Mouse (Mus musculus): ENCODE data around the gene Tenm2. TPM values are rescaled to one million over a fixed set of nuclear protein-coding genes. Genes with fewer than 3 reads are reported as not detected.

The Tenm2 gene
- total RNA-seq (2021), result 1 to 10 TPM; 2.3 to 3.5 TPM
- long read RNA-seq, experiment 1, partial matches to known transcripts, result 0 of 3 reads
- long read RNA-seq, experiment 1, other reads (novel, unspliced or antisense), result 3 of 3 reads
- long read RNA-seq, experiment 2, partial matches to known transcripts, result 1 of 6 reads
- long read RNA-seq, experiment 2, other reads (novel, unspliced or antisense), result 5 of 6 reads

DNA sequence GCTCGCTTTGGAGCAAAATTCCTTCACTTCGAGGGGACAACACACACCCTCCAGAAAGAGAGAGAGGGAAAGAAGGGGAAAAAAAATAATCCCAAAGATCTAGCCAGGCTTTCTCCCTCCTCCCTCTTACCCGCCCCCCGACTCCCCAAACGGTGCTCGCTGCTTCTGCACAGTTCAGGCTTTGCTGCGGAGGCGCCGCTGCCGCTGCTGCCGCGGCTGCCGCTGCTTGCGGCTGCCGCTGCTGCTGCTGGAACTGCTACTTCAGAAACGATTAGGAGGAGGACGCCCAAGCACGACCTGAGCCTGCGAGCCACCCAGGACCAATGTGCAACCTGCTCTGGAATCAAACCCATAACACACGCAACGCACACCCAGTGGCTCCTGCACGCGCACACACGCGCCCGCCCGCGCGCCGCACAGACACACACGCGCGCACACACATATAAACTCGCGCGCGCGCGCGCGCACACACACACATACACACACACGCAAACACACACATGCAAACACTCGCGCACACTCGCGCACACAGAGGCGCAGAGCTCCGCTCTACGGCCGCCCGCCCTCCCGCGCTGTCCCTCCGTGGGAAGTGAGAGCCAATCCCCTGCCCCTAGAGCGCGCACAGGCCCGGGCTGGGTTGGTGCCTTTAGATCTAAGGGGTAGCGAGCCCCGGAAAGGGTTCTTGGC is at the start of gene Tenm2:
Tenm2 (minus strand) TSS at position 51 of the 687 bp plus-strand sequence.
- DNase-seq (ENCODE audit: low spot score in 2 of 2), result peak; percentile 4 to 6

- DNase-seq (ENCODE audit: low spot score in 2 of 2), result no peak
Observed at GRCm38 (mm10) chr11:37285186-37285585, 49.4 kb upstream of the Tenm2 start.

GRCm38 (mm10) chr11:37248796-37249195 is 13.0 kb upstream of the Tenm2 start:
- no peak for DNase-seq (ENCODE audit: low spot score in 2 of 2)

GRCm38 (mm10) chr11:37237096-37237725 is 1.4 kb upstream of the Tenm2 start:
- DNase-seq (ENCODE audit: low spot score in 2 of 2), result no peak

GRCm38 (mm10) chr11:37236601-37237083 is 878 bp upstream of the Tenm2 start:
- peak; percentile 10 to 27 for DNase-seq (ENCODE audit: low spot score in 2 of 2)

DNA sequence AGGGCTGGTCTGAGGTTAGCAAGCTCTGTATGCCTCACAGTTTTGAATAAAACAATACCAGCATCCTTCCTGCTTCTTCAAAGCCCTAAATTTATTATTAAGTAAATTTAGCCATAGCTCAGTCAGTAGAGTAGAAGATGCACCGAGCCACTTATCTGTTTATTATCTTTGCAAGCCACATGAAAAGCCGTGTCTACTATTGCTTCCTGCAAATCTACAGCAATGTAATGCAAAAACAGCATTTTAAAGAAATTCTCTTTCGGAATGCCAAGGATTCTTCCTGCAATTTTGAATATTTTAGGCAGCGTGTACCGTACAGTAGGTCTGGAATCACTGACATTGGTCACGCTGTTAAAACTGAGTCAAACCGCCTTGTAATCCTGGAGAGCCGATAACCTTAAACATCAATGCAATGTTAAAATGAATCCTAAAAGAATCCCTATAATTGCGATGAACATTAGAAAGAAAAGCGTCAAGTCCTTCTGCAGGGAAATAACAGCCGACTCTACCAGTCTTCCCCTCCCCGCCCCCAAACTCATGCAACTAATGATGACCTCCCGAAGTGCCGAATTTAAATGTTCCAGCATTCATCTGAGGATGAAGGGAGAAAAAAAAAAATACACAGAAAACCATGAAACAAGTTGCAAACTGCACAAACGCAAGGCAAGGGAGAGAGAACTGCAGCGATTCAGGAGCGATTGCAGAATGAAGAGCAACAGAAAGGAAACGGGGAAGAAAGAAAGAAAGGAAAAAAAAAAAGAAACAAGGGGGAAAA is 556 bp downstream of the Tenm2 start:
- DNase-seq (ENCODE audit: low spot score in 2 of 2), result no peak

- no peak for DNase-seq (ENCODE audit: low spot score in 2 of 2)
Observed at GRCm38 (mm10) chr11:37227404-37227803, 8.4 kb downstream of the Tenm2 start.

- DNase-seq (ENCODE audit: low spot score in 2 of 2), result no peak
Observed at GRCm38 (mm10) chr11:37226943-37227342, 8.8 kb downstream of the Tenm2 start.

DNA sequence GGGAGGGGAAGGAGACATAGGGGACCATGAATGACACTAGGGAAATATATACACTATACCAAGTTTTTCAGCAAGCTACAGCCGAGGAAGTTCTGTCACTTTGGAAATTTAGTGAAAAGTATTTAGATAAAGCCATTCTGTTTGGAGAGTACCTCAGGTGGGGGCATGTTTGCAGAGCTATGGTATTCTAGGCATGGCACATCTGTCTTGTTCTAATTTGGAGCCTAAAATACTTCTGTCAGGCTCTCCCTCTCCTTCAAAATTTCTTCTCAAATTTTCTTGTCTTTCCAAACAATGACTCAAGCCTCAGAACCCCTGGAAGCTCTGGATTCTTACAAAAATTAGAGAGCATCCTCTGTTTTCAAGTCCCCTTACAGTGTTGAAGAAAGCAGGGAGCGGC is 13.0 kb downstream of the Tenm2 start:
- no peak for DNase-seq (ENCODE audit: low spot score in 2 of 2)

DNA sequence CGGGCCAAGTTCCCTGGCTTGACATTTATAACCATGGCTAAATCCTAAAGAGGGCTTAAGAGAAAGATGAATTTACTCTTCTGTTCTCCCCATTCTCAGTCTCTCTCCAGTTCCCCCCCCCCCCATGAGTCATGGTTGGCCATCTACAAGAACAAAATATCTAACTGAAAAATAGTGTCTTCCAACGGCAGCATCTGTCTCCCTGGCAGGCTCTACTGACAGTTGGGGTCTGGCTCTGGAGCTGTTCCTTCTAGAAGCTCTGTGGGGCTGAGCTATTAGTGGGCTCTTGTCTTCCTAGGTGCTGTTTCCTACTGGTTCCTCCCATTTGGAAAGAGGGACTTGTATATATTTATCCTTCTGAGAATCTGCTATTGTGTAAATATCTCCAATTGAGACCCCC is 13.7 kb downstream of the Tenm2 start:
- DNase-seq (ENCODE audit: low spot score in 2 of 2), result no peak

DNA sequence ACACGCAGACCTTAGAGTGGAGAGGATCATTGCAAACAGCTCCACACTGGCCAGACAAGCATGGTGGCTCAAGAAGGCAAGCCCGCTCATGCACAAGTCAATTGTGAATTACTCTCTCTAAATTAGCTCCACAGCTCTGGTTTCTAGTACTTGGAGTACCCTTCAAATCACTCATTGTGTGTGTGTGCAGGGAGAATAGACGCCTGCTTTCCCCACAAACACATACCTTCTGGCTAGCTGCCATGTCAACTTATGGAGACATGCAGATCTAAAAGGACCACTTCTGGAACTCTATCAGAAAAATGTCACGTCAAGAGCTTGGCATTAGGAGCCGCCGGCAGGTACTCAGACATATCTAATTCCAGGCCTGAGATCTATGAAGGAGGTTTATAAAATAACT is 14.8 kb downstream of the Tenm2 start:
- no peak for DNase-seq (ENCODE audit: low spot score in 2 of 2)

GRCm38 (mm10) chr11:37186132-37186531 is 49.6 kb downstream of the Tenm2 start:
- peak in 1 of 2 experiments; percentile 4 for DNase-seq (ENCODE audit: low spot score in 2 of 2)

DNA sequence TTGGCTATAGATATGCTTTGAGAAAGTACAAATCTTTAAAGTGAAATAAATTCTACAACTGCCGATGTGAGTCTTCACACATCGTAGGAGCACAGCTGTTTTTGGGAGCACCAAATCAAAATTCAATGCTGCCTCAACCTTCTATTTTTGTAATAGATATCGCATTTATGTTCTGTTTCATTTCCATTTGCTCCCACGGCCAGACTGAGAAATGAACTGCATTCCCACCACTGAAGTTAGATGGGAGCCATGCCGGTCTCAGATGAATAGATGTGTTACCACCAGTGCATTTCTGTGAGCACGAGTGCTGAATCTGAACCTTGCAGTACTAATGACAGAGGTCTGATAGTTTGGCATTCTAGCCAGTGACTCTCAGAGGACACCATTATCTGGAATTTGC is 58.3 kb downstream of the Tenm2 start:
- DNase-seq (ENCODE audit: low spot score in 2 of 2), result no peak

DNA sequence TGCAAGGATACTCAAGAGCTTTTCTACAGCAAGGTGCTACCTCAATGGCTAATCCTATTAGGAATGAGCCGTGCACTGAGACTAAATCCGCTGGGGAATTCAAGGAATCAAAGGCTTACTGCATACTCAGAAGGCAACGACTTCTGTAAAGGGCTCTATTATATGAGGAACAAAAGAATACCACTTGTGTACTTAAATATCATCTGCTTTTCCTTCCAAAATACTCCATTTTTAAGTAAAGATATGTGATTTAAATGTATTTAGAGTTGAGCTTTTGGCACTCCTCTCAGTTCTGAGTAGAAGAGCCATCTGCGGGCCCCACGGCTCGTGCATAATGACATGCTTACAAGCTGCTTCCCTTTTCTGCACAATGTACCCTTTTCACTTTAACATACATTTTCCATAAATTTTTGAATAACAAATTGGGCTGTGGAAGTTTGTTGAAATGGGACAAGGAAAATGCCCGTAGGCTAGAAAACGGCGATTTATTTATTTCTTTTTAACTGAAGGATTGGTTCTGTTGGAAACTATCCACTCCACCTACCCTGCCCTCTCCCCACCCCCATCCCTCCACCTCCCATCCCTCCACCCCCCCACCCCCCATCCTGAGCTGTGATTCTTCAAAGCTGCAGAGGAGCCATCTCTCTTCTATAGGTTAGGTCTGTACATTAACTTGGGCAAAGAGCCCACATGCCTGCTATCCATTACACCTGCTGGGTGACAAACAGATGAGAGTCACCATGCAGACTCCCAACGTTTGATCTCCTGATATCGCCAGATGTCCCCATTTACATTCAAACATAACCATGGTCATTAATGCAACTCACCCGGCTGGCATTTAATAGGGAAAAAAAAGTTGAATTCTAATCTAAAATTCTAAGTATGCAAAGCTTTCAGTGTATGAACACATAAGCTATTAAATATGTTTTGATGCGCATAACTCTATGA is 81.6 kb downstream of the Tenm2 start:
- DNase-seq (ENCODE audit: low spot score in 2 of 2), result no peak

DNA sequence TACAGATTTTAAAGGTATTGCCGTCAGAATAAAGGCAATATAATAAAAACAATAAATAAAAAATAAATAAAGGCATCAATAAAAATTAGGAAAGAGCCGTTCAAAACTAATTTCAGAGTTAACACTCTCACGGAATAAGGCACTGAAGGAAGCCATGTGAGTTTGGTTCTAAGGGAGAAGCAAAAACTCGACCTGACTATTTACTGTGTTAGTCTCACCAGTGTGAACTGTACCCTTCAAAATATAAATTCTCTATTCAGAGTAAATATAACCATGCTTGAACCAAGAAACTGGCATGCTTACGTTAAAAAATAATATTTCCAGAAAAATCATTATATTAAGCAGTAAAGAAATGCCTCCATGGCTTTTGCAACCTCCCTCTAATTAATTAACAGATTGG is 82.4 kb downstream of the Tenm2 start:
- DNase-seq (ENCODE audit: low spot score in 2 of 2), result no peak

DNA sequence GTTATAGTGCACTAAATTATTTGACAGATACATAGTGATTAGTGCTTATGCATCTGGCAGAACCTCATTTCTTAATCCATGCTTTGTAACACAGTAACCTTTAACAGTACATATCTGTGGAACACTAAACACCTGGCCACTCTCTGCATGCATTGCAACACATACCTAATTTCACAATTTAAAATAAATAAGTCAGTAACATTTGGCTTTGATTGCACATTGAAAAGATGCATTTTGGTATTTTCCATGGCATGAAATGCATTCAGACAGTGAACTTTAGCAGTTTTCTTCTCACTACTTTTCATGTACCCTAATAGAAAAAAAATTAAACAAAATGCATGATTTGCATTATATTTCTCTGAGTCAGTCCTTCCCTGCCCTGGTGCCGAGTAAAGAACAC is 85.8 kb downstream of the Tenm2 start:
- DNase-seq (ENCODE audit: low spot score in 2 of 2), result no peak

- DNase-seq (ENCODE audit: low spot score in 2 of 2), result no peak
Observed at GRCm38 (mm10) chr11:37143996-37144395, 91.8 kb downstream of the Tenm2 start.

DNA sequence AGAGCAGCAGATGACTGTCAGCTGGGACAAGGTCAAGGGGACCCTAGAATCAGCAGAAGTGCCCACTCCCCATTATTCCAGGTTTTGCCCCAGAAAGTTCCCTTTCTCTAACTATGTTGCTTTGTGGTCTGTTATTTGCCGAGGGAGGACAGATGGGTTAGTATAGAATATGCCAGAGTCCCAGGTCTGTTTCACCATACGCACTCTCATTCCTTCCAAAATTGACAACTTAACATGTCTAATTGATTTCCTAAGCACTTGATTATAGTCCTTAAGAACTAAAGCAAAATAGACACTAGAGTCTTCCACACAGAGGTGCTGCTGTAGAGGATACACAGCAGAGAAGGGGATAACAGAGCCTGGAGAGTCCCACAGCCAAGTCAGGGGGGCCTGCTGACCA is 92.3 kb downstream of the Tenm2 start:
- DNase-seq (ENCODE audit: low spot score in 2 of 2), result no peak

DNA sequence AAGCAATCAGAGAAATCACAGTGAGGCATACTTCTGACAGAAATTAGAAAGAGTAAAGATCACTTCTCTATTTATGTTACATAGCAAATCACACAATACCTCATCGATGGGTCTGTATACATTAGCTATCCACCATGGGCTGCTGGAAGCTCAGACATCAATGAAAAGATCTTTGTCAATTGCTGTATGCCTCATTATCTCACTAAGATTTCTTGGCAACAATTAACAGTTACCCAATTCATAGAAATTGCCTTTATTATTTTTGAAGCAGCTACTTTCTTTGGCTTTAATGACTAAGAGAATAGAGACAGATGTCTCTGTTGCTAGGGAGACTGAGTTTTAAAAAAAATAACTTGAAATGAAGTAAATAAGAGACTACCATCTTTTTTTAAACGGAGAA is 106.9 kb downstream of the Tenm2 start:
- no peak for DNase-seq (ENCODE audit: low spot score in 2 of 2)

DNA sequence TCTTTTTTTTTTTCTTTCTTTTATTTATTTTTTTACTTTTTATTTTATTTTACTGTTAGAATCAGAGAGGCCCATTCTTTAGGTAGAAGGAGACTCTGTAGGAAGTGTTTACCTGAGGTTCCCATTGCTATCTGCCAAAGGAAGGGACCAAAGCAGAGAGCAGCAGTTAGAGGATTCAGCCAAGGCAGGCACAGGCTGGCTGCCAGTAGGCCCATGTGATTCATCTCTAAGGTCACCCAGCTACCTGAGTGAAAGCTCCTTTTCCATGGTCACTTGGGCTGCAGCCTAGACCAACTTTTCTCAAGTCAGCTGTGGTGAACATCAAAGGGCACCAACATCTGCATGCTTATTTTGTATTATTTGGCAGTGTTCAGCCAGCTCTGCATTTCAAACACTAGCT is 117.7 kb downstream of the Tenm2 start:
- no peak for DNase-seq (ENCODE audit: low spot score in 2 of 2)

GRCm38 (mm10) chr11:37115188-37115587 is 120.6 kb downstream of the Tenm2 start:
- no peak for DNase-seq (ENCODE audit: low spot score in 2 of 2)

Data from adrenal gland, postnatal 4 days (tissue).